Mouse (Mus musculus): ENCODE data around the gene Frs3.
A peak's percentile ranks its signal among the peaks of the same experiment; 100 is the strongest.

Frs3 gene

GRCm38 (mm10) chr17:47691650-47692049 lies 2.8 kb downstream of the Frs3 start:
- no peak for DNase-seq (ENCODE audit: low spot score in 2 of 2)

- DNase-seq (ENCODE audit: low spot score in 2 of 2): no peak
Measured at GRCm38 (mm10) chr17:47693671-47694441, 5.0 kb downstream of the Frs3 start.

GRCm38 (mm10) chr17:47694442-47694502 lies 5.4 kb downstream of the Frs3 start, which contains the start of gene Gm21981:
Gene Gm21981, minus strand, starts transcription at chr17:47694455.
- DNase-seq (ENCODE audit: low spot score in 2 of 2): no peak

GRCm38 (mm10) chr17:47694503-47695336 lies 5.9 kb downstream of the Frs3 start, which contains the start of gene Prickle4:
Gene Prickle4, minus strand, starts transcription at chr17:47694736.
- peak; percentile 97 to 98 for DNase-seq (ENCODE audit: low spot score in 2 of 2)

- DNase-seq (ENCODE audit: low spot score in 2 of 2): no peak
Measured at GRCm38 (mm10) chr17:47695337-47695710, 6.5 kb downstream of the Frs3 start.

GRCm38 (mm10) chr17:47698156-47698555 lies 9.3 kb downstream of the Frs3 start:
- no peak for DNase-seq (ENCODE audit: low spot score in 2 of 2)

GRCm38 (mm10) chr17:47699055-47699454 lies 10.2 kb downstream of the Frs3 start:
- DNase-seq (ENCODE audit: low spot score in 2 of 2): no peak

GRCm38 (mm10) chr17:47701793-47702192 lies 13.0 kb downstream of the Frs3 start:
- no peak for DNase-seq (ENCODE audit: low spot score in 2 of 2)

- no peak for DNase-seq (ENCODE audit: low spot score in 2 of 2)
Measured at GRCm38 (mm10) chr17:47702548-47703345, 13.9 kb downstream of the Frs3 start.

- DNase-seq (ENCODE audit: low spot score in 2 of 2): no peak
Measured at GRCm38 (mm10) chr17:47703556-47703955, 14.7 kb downstream of the Frs3 start.

- DNase-seq (ENCODE audit: low spot score in 2 of 2): peak in 1 of 2 experiments; percentile 19
Measured at GRCm38 (mm10) chr17:47704692-47705091, 15.9 kb downstream of the Frs3 start.

- DNase-seq (ENCODE audit: low spot score in 2 of 2): peak in 1 of 2 experiments; percentile 25
Measured at GRCm38 (mm10) chr17:47706196-47706595, 17.4 kb downstream of the Frs3 start.

- peak in 1 of 2 experiments; percentile 17 for DNase-seq (ENCODE audit: low spot score in 2 of 2)
Measured at GRCm38 (mm10) chr17:47707961-47708360, 19.1 kb downstream of the Frs3 start.

GRCm38 (mm10) chr17:47708972-47709371 lies 20.1 kb downstream of the Frs3 start:
- DNase-seq (ENCODE audit: low spot score in 2 of 2): no peak

- DNase-seq (ENCODE audit: low spot score in 2 of 2): no peak
Measured at GRCm38 (mm10) chr17:47710036-47710435, 21.2 kb downstream of the Frs3 start.

- DNase-seq (ENCODE audit: low spot score in 2 of 2): no peak
Measured at GRCm38 (mm10) chr17:47711883-47712282, 23.1 kb downstream of the Frs3 start.

- DNase-seq (ENCODE audit: low spot score in 2 of 2): peak in 1 of 2 experiments; percentile 18
Measured at GRCm38 (mm10) chr17:47712889-47713571, 24.2 kb downstream of the Frs3 start.

- no peak for DNase-seq (ENCODE audit: low spot score in 2 of 2)
Measured at GRCm38 (mm10) chr17:47715037-47715436, 26.2 kb downstream of the Frs3 start.

- DNase-seq (ENCODE audit: low spot score in 2 of 2): no peak
Measured at GRCm38 (mm10) chr17:47721183-47721582, 32.4 kb downstream of the Frs3 start.

GRCm38 (mm10) chr17:47726566-47726965 lies 37.7 kb downstream of the Frs3 start, which contains the start of gene Pgc:
Gene Pgc, plus strand, starts transcription at chr17:47726842.
- DNase-seq (ENCODE audit: low spot score in 2 of 2): no peak

GRCm38 (mm10) chr17:47730633-47731575 lies 42.1 kb downstream of the Frs3 start:
- DNase-seq (ENCODE audit: low spot score in 2 of 2): no peak

All from right cerebral cortex, postnatal 10 days (tissue).